ENCODE assay signal across 8 mouse cellular contexts in the genomic region with DNA sequence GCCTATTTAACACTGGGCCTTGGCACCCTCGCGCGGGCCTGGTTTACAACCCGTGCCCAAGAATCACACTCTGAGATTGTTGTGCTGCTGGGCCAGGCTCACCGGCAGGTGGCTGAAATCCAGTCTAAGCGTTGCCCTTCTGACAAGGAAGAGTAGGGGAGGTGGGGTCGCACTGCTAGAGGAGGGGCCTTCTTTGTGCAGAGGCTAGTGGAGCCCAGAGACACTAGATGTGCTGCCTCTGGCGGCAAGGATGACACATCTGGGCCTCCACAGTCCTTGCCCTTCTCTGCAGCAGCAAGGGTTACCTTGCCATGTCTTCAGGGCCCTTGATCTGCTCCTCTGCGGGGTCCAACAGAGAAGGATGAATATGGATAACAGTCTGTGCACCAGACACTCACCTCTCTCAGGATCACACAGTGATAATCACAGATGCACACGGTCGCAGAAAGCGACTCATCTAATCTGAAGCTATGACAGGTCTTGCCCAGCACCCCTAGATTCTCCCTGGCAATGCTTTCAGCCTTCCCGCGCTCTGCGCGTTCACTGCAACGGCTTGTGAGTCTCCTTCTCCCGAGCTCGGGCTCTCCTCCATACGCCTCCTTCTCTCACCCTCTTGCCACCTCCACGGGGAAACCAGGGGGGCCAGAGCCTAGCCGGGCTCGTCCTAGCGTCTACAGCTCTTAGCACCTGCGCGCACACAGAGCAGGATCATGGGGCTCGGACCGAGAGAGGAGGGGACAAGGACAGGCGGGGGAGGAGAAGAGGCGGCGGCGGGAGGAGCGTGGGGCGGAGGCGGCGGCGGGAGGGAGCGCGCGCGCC. TPM values are rescaled to one million over a fixed set of nuclear protein-coding genes. Genes with fewer than 3 reads are reported as not detected.
DNase-seq lines count a peak whose midpoint lies in the region; ATAC-seq and TF ChIP-seq lines count a peak whose summit lies in the region.

No protein-coding gene starts in this region.

- H3K27me3 ChIP-seq in CH12.LX (replicated peaks) = no peaks in the 10 kb centered on the region
- no peaks in the 10 kb centered on the region for H3K27me3 ChIP-seq in forebrain, embryonic 11.5 days (ENCODE audit: control insufficient read depth, insufficient read depth, low read length)
- peaks cover 54% of the 10 kb centered on the region for H3K27me3 ChIP-seq in lung, embryonic 15.5 days

- peak overlapping the region; percentile 64 for H3K9ac ChIP-seq in CH12.LX (ENCODE audit: insufficient read depth, low read depth)
- peak overlapping the region; percentile 94 for H3K9ac ChIP-seq in forebrain, embryonic 11.5 days (ENCODE audit: low read length)
- peak overlapping the region; percentile 47; the same call in 1 of the 2 replicates for H3K9ac ChIP-seq in lung, embryonic 15.5 days

- intact Hi-C loops in heart, postnatal 25 days (cut with DNase I) = no loop called here

- H3K9me3 ChIP-seq in CH12.LX (replicated peaks; ENCODE audit: low read length) = no peaks in the 10 kb centered on the region
- no peaks in the 10 kb centered on the region for H3K9me3 ChIP-seq in forebrain, embryonic 11.5 days (ENCODE audit: control insufficient read depth, low read length)
- H3K9me3 ChIP-seq in lung, embryonic 15.5 days = no peaks in the 10 kb centered on the region

- in situ Hi-C loops in CH12.LX (cut with MboI; ENCODE audit: low pct_ligation_motif_present, low pct_unique_long_range_greater_than_20kb, low sequenced_read_pairs) = no loop called here

- H3K27ac ChIP-seq in CH12.LX (ENCODE audit: insufficient read depth, low read depth) = peak overlapping the region; percentile 44
- H3K27ac ChIP-seq in forebrain, embryonic 11.5 days (ENCODE audit: low read depth, low read length) = peak overlapping the region; percentile 94
- no peak overlapping the region for H3K27ac ChIP-seq in lung, embryonic 15.5 days

- peak in 1 of 2 experiments; percentile 50; a peak in 2 of 4 replicates for TF ChIP-seq CTCF in CH12.LX (conservative IDR thresholded peaks at IDR 0.05 in 1 of 2, IDR thresholded peaks at IDR 0.05 in 1 of 2; ENCODE audit: low read depth in 2 of 2, low read length in 2 of 2)

- peak; percentile 66 for DNase-seq in CH12.LX (ENCODE audit: extremely low read depth)
- DNase-seq in c-Kit-positive CD71-negative TER-119-negative erythroid progenitor cells, embryonic 14.5 days (ENCODE audit: low read depth) = peak; percentile 50
- peak; percentile 92 for DNase-seq in forebrain, embryonic 11.5 days (ENCODE audit: low spot score)
- peak; percentile 47 for DNase-seq in heart, postnatal 25 days (ENCODE audit: low spot score)
- DNase-seq in layer of hippocampus, adult 8-10 months (ENCODE audit: low spot score in 2 of 2) = peak; percentile 71 to 74
- DNase-seq in ovary, adult 18-20 months (ENCODE audit: low spot score) = peak; percentile 72
- DNase-seq in thymus, postnatal 10 days (ENCODE audit: low spot score in 2 of 2) = peak; percentile 67 to 69

- H3K4me2 ChIP-seq in CH12.LX (ENCODE audit: insufficient read depth, low read depth, poor library complexity, severe bottlenecking) = peak overlapping the region; percentile 85
- H3K4me2 ChIP-seq in forebrain, embryonic 11.5 days (ENCODE audit: low read depth, low read length, severe bottlenecking) = peak overlapping the region; percentile 92
- H3K4me2 ChIP-seq in lung, embryonic 15.5 days = peak overlapping the region; percentile 100

- H3K4me1 ChIP-seq in CH12.LX (ENCODE audit: control insufficient read depth in 1 of 2, insufficient read depth in 2 of 2) = peaks cover 7 to 45% of the 10 kb centered on the region in 2 experiments
- peaks cover 14% of the 10 kb centered on the region for H3K4me1 ChIP-seq in forebrain, embryonic 11.5 days (replicated peaks; ENCODE audit: control insufficient read depth, insufficient read depth, low read length)
- peaks cover 22% of the 10 kb centered on the region for H3K4me1 ChIP-seq in lung, embryonic 15.5 days

- peak overlapping the region; percentile 43 to 75 (median 68) for H3K4me3 ChIP-seq in CH12.LX (replicated peaks in 1 of 3; ENCODE audit: low read depth in 2 of 3, low read length in 2 of 3, poor library complexity in 1 of 3)
- peak overlapping the region; percentile 81 for H3K4me3 ChIP-seq in forebrain, embryonic 11.5 days (ENCODE audit: low read depth, low read length)
- peak overlapping the region; percentile 67 for H3K4me3 ChIP-seq in lung, embryonic 15.5 days

- H3K79me2 ChIP-seq in CH12.LX (replicated peaks; ENCODE audit: control insufficient read depth, extremely low read depth, insufficient read depth, poor library complexity, severe bottlenecking) = no peaks in the 10 kb centered on the region

- ATAC-seq in forebrain, embryonic 11.5 days (replicated peaks; ENCODE audit: low FRiP score) = peak; percentile 73
- peak; percentile 72 for ATAC-seq in lung, embryonic 15.5 days (ENCODE audit: borderline replicate concordance, extremely low read depth, low FRiP score, low TSS enrichment)

- TF ChIP-seq POLR2A in CH12.LX (IDR thresholded peaks at IDR 0.05; ENCODE audit: low read depth, low read length) = peak; percentile 59; the same call in 1 of the 2 replicates

- peaks cover 0 to 17% of the 10 kb centered on the region in 2 experiments for H3K36me3 ChIP-seq in CH12.LX (replicated peaks in 1 of 2; ENCODE audit: control insufficient read depth in 1 of 2, insufficient read depth in 1 of 2, low read length in 1 of 2)
- no peaks in the 10 kb centered on the region for H3K36me3 ChIP-seq in forebrain, embryonic 11.5 days (ENCODE audit: control insufficient read depth, insufficient read depth, low read length)
- H3K36me3 ChIP-seq in lung, embryonic 15.5 days = no peaks in the 10 kb centered on the region

- TF ChIP-seq RAD21 in CH12.LX (IDR thresholded peaks at IDR 0.05; ENCODE audit: low read depth, low read length) = peak; percentile 4

- under 1% methylated on average over 30 of the region's 41 CpGs for WGBS in forebrain, embryonic 11.5 days
- 2% methylated on average over 30 of the region's 41 CpGs for WGBS in lung, embryonic 15.5 days

- dilution Hi-C loops in CH12.LX (cut with MboI; ENCODE audit: extremely low pct_ligation_motif_present, extremely low pct_unique_long_range_greater_than_20kb, low sequenced_read_pairs) = no loop called here

- TF ChIP-seq EP300 in CH12.LX (IDR thresholded peaks at IDR 0.05; ENCODE audit: low read length) = no peak

TF ChIP-seq in CH12.LX, 34 proteins besides CTCF, POLR2A, EP300 and RAD21:
- TF ChIP-seq HCFC1 (IDR thresholded peaks at IDR 0.05; ENCODE audit: low read depth, low read length) (no peak; the same call in 1 of the 2 replicates), MXI1 (IDR thresholded peaks at IDR 0.05; ENCODE audit: low read depth, low read length) (0 out of 2 replicates have a peak, but pooled peaks have one; percentile 13), ZC3H11A (IDR thresholded peaks at IDR 0.05; ENCODE audit: low read depth, low read length) (no peak), ELF1 (IDR thresholded peaks at IDR 0.05; ENCODE audit: low read depth, low read length) (0 out of 2 replicates have a peak, but pooled peaks have one; percentile 21), SMC3 (IDR thresholded peaks at IDR 0.05; ENCODE audit: low read depth, low read length) (peak; percentile 40), ETS1 (conservative IDR thresholded peaks at IDR 0.05; ENCODE audit: low read depth, low read length) (no peak), ZKSCAN1 (IDR thresholded peaks at IDR 0.05; ENCODE audit: borderline replicate concordance, low read depth, low read length) (no peak), MEF2A (IDR thresholded peaks at IDR 0.05; ENCODE audit: borderline replicate concordance, low read depth, low read length) (no peak), NRF1 (IDR thresholded peaks at IDR 0.05; ENCODE audit: low read depth, low read length) (peak; percentile 51; the same call in 1 of the 2 replicates), IRF4 (IDR thresholded peaks at IDR 0.05; ENCODE audit: low read depth, low read length) (no peak), TCF12 (IDR thresholded peaks at IDR 0.05; ENCODE audit: low read depth, low read length) (0 out of 2 replicates have a peak, but pooled peaks have one; percentile 24), MAFK (IDR thresholded peaks at IDR 0.05; ENCODE audit: insufficient replicate concordance, low read length) (no peak), POLR2AphosphoS2 (IDR thresholded peaks at IDR 0.05; ENCODE audit: low read depth, low read length) (no peak), NELFE (IDR thresholded peaks at IDR 0.05; ENCODE audit: low read depth, low read length) (peak; percentile 49; the same call in 1 of the 2 replicates), KAT2A (IDR thresholded peaks at IDR 0.05; ENCODE audit: insufficient replicate concordance, low read length) (no peak), MAZ (IDR thresholded peaks at IDR 0.05; ENCODE audit: low read depth, low read length) (no peak; the same call in 1 of the 2 replicates), SIN3A (IDR thresholded peaks at IDR 0.05; ENCODE audit: low read length) (no peak), JUND (conservative IDR thresholded peaks at IDR 0.05; ENCODE audit: low read depth, low read length) (no peak), CHD1 (IDR thresholded peaks at IDR 0.05; ENCODE audit: low read depth, low read length) (no peak), PAX5 (IDR thresholded peaks at IDR 0.05; ENCODE audit: low read length) (no peak), GABPA (IDR thresholded peaks at IDR 0.05; ENCODE audit: insufficient replicate concordance, low read depth, low read length) (no peak), ZNF384 (IDR thresholded peaks at IDR 0.05; ENCODE audit: low read depth, low read length) (no peak), USF2 (conservative IDR thresholded peaks at IDR 0.05; ENCODE audit: low read depth, low read length) (no peak), TBP (conservative IDR thresholded peaks at IDR 0.05; ENCODE audit: low read depth, low read length) (no peak)

RNA-seq across cellular contexts. Expression of gene Lrp8, which starts 0.5 kb away (rescaled TPM):
- total RNA-seq in CH12.LX (2012; rRNA removed) (12.8 and 14.2 TPM in 2 replicates), CH12.LX (2014; rRNA removed) (5.0 and 6.4 TPM in 2 replicates)
- 21.1 and 25.2 TPM in 2 replicates for polyA plus RNA-seq in CH12.LX (2012; ENCODE audit: insufficient read length, low read depth)
- 33.9 and 36.6 TPM in 2 replicates for polyA plus RNA-seq in forebrain, embryonic 11.5 days (2014; fragmentation: Nextera tagmentation; extraction: Ambion mirVana)
- 1 to 10 TPM in 1 of 2 experiments, under 1 TPM in 1; 0.75 to 1.6 TPM for total RNA-seq in heart, postnatal 25 days (2021)
- total RNA-seq in layer of hippocampus, adult 8-10 months (2022) = 100 to 1,000 TPM in 1 of 4 experiments, 10 to 100 TPM in 3; 82.8 to 103 (median 94.8) TPM
- 1.1 and 1.2 TPM in 2 replicates for polyA plus RNA-seq in lung, embryonic 15.5 days (2015; fragmentation: Nextera tagmentation; extraction: Ambion mirVana)

Comparison
In these comparisons a context has a peak if more than half of its experiments do, and no peak if none do; other contexts are left out.
1. RNA of gene Lrp8, which starts 0.5 kb away (total RNA-seq): 82.8 to 103 TPM in layer of hippocampus, adult 8-10 months; 5.0 to 14.2 TPM in CH12.LX and 0.75 to 1.6 TPM in heart, postnatal 25 days; every median in the first group is over 4 times any median in the second.
2. Peak in every context shown above with its lines, with median percentiles within 50 percentile points of each other: DNase-seq, H3K4me2 ChIP-seq, H3K4me3 ChIP-seq and H3K9ac ChIP-seq.